Mouse (Mus musculus): ENCODE data around the gene Gm43552.

DNA sequence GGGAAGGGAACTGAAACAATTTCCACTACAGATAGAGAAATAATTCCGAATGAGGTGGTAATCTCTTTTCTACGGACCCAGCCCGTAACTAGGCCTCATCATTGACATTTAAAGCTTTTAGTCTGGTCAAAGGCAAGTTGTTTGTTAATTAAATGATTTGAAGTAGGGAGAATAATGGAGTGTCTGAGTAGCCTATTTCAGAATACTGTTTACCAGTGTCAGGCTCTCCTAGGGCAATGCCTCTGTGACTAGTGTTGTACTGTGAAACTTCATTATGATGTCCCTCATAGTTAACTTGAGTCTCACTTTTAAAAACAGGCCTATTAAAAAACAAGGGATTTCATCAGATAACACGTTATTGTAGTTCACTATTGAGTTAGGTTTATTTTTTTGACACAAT is 45.5 kb upstream of the Gm43552 start:
- TF ChIP-seq GATA1 (IDR thresholded peaks at IDR 0.05; ENCODE audit: low read length): no peak
- TF ChIP-seq TAL1 (IDR thresholded peaks at IDR 0.05; ENCODE audit: low read length): no peak
